Mouse (Mus musculus) adrenal gland, postnatal 10 days (tissue): Measurements from ENCODE around the gene Gm49630. TPM values are rescaled to one million over a fixed set of nuclear protein-coding genes. Genes with fewer than 3 reads are reported as not detected.
"Not testable (repeated sequence)": the region's sequence is repeated elsewhere in the genome, so short reads cannot be mapped to it uniquely, and the experiment has no call there.

Experiments used
- DNase-seq: peaks from one replicate; pipeline ENCODE4 v3.0.0; 2021; ENCODE audit warnings: mixed read lengths
- long read RNA-seq, 2 experiments: library from polyadenylated mRNA; stranded (forward); transcript quantifications; one replicate each; pipeline ENCODE4 v2.0.0; 2021
- total RNA-seq, 2 experiments: library from RNA; stranded (reverse); gene quantifications; 2 replicates each; pipeline ENCODE4 v1.2.3; 2021

The Gm49630 gene
- total RNA-seq = not detected
- long read RNA-seq, experiment 1 = 0 reads
- long read RNA-seq, experiment 2 = 0 reads

DNA sequence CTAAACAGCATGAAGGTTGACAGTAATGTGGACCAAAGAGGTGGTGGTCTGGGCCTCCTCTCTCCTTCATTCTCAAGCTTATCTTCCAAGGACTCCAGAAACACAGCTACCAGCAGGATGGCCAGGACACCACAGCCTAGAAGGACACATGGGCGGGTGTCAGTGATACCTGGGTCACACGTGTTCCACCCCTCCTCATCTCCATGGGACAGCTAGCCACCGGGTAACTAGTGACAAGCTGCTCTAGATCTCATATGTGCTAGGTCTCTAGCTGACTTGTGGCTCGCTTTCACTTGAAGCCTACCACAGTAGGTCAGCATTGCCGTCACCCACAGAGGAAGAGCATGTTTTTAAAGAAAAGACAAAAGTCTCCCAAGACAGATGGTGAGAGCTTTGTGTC lies at the start of gene Gm49630:
Gene Gm49630 (minus strand): TSS at position 101 of the 400 bp plus-strand sequence.
- not testable (repeated sequence) for DNase-seq

DNA sequence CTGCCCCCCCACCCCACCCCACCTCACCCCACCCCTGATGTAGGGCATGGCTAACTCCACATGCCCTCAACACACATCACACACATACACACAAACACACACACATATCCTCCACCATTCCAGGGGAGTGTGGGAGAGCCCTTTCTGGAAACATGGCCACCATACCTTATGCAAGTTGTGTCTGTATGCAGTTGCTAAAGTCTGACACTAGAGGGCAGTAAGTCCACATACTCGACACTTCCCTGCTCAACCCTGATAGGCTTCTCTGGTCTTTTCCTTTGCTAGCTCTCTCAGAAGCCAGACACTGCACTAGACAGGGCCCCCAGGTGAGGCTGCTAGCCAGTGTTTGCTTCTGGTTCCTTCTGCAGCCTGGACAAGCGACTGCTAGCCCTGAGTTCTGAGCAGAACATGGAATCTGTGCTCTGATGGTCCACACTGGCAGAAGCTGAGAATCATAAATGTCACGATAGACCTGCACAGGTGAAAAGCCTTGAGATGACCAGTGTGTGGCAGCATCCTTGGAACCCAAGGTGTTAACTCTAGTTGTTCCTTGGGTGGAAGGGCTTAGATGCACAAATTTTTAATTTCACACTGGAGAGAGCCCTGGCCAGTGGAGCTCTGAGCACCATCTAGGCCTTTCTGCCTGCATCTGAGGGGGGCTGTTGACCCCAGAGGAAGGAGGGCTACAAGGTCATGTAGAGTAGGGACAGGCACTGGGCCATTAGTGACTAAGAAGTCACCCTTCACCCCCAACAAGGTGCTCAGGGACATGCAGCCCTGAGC lies 48.6 kb upstream of the Gm49630 start:
- DNase-seq = not testable (repeated sequence)

DNA sequence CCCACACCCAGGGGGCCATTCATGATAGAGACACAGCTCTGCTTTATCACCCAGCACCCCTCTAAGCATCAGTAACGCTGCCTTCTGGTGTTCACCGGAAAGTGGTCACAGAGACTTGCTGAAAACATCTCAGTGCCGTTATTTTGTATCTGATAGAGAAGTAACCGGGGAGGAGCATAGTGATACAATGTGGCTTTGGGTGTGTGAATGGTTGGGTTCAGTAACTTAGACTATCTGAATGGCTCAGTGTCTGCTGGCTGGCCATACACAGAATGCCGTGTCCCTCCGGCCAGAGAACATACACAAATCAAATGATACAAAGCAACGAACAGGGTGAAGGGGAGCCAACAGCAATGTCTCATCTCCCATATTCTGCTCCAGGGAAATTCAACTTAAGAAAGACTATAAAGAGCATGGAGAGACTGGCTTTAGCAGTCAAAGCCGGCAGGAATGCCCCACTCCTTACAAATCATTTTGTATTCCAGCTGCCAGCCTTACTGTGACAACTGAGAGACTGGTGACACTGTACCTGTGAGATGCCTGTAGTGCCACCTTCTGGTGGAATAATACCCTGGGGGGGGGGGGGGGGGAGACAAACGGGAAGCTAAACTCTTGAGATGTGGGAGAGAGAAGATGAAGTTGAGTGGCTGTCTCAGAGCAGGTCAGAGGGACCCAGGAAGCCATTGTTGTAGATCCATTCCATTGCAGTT lies 43.0 kb upstream of the Gm49630 start:
- not testable (repeated sequence) for DNase-seq

DNA sequence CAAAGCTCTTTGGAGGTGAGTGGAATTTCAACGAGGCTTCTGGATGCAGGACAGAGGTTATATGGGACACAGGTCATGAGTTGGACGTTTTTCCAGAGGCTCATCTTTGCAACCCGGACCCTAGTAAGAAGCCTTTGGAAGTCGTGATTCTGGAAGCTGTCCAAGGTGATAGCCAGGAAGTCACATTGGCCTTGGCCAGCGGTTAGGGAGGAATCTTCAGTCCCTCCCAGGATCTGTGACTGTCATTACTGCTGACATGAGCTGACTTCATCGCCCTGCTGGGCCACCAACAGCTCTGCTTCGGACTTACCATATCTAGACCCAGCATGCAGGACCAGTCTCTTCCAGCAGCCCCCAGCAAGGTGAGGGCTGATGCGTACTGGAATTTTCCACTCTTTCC lies 41.6 kb upstream of the Gm49630 start:
- DNase-seq = peak; percentile 28

DNA sequence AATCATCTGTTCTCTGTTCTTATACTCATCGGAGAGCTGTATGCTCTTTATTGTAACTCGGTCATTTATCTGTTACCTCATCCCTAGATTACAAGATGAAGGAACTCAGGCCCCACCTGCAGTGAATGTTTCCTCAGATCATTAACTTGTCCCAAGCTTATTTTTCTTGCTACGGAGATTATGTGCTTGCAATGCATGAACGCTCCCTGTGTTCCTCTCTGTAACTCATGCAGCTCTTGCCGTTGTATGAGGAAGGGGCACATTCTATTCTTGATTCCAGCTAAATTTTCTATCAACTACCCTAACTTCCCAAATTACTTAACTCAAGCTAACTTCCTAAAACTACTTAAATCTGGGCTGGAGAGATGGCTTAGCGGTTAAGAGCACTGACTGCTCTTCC lies 28.0 kb upstream of the Gm49630 start:
- DNase-seq = not testable (repeated sequence)

DNA sequence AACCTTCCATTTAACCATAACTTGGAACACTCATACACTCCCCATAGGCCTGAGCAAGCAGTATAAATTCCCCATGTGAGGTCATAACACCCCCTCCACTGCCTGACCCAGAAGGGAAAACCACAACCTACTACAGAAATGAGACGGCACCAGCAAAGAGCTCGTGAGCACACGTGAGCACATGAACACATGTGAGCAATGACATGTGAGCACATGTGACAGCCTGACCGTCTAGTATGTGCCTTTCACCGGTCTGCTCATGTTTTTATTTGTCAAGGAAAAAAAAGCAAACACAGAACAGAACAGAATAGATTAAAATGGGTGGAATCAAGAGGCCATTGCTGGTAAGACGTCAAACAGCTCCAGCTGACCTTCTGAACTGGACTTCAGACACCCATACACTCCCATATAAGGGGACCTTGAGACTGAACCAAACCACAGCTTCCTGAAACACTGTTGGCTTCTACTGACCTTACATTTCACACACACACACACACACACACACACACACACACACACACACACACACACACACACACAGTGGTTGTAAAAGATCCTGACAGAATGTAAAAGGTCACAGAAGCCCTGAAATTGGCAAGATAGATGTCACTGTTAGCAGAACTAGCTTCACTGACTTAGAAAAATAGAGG lies 26.5 kb upstream of the Gm49630 start:
- DNase-seq = peak; percentile 57

DNA sequence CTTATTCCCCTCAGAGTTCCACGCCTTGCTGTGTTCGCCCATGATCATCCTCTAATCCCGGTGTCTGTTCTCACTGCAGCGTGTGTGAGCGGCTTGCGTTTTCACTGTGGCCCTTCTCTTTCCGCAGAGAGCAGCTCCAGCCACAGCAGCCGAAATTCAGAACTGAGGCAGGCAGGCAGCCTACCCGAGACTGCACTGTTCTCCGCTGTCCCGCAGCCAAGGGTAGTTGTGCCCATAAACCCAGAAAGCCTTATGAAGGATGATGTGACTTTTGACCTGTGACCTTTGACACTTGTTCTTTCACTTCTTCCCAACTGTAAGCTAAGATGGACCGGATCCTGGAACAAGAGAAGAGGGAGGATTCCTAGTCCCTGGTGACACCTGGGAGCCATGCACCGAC lies 25.3 kb upstream of the Gm49630 start:
- DNase-seq = not testable (repeated sequence)

DNA sequence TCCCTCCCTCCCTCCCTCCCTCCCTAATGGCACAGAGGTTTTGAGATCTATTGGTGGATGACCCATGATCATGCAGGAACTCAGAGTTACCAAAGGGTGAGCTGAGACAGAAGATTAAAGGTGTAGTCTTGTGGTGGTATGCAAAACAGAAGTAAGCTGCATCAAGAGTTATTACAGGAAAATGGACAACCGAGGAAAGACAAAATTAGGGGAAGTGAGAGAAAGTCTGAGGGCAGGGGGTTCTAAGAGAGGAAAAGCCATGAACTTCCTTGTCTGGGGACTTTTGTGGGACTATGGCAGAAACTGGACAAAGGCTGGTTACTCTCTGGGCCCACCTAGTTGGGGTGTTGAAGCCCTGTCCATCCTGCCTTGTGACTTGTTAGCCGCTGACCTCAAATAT lies 24.5 kb upstream of the Gm49630 start:
- not testable (repeated sequence) for DNase-seq

DNA sequence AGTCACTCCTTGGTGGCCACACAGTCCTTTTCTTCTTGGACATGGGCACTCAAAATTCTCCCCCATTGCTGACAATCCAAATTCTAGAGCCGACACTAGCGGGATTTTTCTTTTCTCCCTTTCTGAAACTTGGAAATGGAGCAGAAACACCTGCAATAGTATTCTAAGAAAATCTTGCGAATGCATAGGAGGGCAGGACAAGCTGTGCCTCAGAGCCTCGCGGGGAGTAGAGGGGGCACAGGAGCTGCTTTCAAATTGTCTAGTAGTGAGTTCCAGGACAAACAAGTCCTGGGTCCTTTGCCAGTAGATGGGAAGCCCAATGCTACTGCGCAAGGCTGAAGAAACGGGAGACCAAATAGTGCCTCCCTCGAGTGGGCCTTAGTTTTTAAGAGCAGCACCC lies 23.9 kb upstream of the Gm49630 start:
- DNase-seq = peak; percentile 20

DNA sequence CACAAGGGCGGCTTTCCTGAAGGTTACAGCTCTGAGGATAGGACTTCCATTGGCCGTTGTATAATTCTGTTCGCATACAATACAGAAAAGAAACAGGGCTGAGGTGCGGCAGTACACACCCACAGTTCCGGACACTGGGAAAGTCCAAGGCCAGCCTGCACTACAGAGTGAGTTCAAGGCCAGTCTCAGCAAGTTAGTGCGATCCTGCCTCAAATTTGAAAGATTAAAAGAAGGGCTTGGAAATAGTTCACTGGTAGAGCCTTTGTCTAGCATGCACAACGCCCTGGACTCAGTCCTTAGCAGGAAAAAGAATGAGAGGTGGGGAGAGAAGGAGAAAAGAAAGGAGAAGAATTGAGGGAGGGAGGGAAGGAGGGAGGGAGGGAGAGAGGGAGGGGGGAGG lies 23.3 kb upstream of the Gm49630 start:
- peak; percentile 25 for DNase-seq

DNA sequence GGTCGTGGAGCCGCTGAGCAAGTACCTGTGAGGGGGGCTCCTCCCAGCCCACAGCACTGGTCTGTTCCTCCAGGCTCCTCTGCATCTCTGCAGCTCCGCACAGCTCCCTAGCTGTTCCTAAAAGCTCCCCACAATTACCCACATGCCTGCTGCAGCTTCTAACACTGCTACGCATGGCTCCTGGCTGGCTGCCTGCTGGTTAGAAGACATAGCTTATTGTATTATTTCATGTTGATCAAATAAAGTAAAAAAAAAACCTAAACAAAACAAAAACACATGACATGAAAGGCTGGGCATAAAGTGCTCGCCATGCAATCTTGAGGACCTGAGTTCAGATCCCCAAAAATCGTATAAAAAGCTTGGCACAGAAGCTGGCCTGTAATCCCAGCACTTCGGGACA lies 18.1 kb upstream of the Gm49630 start:
- DNase-seq = peak; percentile 39

DNA sequence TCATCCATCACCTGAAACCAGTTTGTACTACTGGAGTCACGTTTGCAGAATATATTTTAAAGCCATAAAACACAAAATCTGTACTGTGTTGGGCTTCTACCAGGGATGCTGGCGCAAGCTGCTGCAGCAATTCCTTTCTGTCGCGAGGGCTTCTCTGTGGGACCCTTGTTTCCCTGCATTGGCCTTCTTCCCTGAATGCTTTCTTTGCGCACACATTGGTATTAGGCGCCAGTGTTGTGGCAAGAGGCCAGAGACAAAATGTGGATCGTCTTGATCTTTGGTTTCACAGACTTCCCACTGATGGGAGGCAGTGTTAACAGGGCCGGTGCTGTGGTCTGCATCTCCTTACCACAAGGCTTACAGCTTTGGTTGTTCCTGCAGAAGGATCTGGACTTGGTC lies 17.2 kb upstream of the Gm49630 start:
- DNase-seq = not testable (repeated sequence)

DNA sequence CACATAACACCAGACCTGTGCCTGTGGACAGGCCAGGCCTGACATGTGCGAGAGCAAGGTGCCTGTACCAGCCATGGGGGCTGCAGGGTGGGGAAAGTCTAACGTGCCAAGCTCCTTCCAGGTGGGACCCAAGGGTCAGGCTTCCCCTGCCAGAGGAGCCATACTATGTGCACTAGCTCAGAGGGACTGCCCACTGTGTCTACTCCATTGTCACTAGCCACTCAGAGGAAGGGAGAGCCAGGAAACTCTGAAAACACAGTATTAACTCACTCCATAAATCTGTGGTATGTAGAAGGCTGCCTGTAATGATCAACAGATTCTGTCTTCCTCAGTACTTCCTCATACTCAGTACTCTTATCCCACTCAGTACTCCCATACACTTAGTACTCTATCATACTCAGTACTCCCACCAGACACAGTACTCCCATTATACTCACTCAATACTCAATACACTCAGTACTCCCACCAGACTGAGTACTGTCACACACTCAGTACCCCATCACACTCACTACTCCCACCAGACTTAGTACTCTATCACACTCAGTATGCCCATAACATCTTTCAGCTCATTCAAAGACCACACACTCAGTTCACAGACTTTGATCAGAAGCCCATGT lies 16.7 kb upstream of the Gm49630 start:
- DNase-seq = not testable (repeated sequence)

DNA sequence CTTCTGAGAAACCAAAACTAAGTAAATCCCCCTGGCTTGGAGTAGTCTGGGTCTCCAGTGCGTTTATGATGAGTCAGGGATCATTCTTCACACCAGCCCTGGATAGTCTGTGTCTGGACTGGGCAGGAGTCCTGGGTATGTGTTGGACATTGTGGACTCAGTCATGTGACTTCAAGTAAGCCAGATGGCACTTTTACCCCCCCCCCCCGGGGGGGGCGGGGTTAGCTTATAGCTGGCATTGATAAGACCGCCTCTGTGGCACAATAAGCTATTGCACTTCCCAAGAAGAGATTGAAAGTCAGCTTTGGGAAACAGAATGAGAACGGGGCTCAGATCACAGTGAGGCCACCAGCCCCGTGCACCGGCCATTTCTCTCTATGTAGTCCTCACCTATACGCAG lies 14.2 kb upstream of the Gm49630 start:
- DNase-seq = not testable (repeated sequence)

DNA sequence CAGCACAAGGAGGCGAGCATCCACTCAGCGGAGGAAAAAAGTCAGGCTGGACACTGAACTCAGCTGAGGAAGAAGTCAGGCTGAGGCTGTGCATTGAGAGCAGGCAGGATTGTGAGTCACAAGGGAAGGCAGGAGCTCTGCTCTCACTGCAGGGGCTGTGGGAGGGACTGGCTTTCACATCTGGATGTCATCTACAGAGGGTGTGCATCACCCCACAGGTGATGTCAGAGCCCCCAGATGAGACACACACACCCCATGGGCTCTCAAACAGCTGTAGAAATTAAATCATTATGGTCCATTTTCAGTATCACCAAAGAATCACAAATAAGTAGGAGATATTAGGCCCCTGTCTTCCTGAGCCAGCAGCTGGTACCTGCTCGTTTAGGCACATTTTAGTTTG lies 13.6 kb upstream of the Gm49630 start, which contains the start of gene Unc93a2:
Gene Unc93a2 (minus strand): TSS at position 101 of the 400 bp plus-strand sequence.
- DNase-seq = not testable (repeated sequence)

DNA sequence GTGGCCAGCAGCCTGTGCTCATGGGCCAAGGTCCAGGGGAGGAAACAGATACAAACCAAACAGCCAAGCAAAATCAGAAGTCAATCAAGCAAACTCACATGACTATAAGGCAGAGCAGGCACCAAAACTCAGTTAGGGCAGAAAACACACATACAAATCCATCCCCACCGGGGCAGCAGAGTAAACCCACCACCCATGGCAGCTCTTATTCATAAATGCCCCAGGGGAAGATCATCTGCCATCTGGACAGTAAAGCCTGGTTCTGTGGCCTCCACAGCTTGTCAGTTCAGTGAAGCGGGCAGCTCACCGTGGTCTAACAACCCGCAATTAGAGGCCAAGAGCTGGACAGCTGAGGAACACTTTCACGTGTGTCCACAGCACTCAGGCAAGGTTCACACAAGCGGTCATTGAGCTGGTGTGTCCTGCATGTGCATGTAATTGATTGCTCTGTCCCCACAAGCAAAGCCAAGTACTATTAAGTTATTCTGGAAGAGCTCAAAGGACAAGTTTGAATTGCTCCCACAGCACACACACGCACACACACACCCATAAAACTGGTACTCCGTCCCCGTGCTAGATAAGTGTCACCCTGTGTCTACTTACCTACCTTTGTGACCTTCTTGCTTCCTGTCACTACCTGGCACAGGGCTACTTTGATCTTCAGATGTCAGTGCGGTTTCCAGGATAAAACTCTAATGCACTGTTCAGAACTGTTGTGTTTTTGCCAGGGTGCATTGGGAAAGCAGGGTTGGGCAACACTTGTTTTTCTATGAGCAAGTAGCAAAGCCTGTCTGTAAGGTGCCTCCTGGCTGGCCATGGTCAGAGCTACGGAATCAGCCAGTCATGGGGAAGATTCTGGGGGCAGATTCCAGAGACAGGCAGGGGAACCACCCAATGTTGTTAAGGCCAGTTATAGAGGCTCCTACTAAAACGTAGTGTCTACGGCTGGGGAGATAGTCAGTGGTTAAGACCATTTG lies 11.7 kb upstream of the Gm49630 start:
- DNase-seq = not testable (repeated sequence)

DNA sequence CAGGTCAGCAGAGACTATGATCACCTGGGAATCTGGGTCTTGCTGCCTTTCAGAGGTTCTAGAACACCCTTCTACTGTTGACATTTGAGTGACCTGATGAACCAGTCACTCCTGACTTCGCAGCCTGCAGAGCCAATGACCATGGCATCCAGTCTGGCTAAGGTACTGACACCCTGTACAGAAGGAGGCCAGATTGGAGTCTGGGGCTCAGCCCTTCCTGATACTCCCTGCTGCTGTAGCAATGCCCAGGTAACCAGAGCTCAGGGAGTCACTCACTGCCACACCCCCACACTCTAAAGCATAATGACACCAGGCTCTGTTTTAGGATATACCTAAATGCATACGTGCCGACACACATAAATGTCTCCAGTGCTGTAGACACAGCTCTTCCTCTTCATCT lies 10.9 kb upstream of the Gm49630 start:
- DNase-seq = not testable (repeated sequence)

DNA sequence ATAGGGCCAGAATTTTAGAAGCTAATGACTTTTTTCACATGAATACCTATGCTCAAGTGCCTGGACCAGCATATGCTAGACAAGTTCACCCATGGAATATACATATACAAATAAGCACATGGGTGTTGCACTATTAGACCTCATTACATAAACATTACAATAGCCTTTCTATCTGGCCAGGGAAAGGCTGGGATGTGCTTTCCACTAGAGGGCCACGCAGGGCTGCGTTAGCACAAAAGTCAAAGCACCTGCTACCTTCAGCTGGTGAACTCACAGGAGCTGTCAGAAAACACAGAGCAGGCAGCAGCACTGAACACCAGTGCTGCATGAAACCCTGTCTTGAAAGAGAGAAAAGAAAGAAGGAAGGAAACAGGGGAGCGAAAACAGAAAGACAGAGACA lies 6.1 kb upstream of the Gm49630 start:
- DNase-seq = not testable (repeated sequence)

DNA sequence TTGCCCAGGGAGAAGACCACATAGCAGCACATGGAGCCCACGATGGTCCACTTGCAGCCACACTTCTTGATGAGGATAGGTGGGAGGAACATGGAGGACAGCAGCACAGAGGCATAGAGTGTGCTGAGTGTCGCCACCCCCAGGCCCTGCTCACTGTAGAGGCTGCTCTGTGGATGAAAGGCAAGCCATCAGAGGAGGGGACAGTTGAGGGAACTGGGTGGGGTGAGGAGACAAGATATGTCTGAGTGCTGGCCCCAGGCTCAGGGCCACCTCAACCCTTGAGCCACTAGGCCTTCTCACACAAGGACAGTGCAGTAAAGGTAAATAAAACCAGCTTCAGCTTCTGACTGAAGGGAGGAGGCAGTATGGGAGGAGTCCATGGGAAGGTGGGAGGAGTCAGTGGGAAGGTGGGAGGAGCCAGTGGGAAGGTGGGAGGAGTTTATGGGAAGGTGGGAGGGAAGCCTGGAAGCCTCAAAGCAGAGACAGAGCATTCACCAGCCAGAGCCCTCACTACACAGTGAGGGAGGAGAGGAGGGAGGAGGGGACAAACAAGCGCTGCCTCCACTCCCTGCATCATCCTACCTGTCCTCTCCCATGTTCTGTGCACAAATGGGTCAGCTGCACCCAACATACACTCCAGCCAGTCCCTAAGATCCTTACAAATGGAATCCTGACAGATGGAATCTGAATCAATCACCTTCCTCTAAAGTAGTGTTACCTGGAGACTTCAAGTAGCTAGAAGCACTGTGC lies 5.3 kb upstream of the Gm49630 start:
- DNase-seq = not testable (repeated sequence)

DNA sequence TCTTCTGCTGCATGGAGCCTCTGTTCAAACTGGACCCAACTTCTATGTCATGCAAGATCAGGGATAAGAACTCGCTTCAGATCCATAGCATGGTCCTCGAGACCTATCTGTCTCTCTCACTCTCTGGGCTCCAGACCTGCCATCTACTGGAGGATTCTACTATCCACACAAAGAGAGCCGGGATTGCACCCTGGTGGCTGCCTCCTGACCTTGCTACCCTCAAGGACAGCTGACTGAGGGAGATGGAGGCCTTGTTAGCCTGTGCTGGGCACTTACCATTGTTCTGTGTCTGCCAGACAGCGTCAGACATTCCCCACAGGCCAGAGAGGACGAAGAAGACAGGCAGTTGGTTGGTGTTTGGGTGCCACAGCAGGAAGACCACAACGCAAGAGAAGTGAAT lies 2.4 kb downstream of the Gm49630 start:
- peak; percentile 22 for DNase-seq
